Comparison of ENCODE assay signal across 39 mouse cellular contexts in the genomic region with DNA sequence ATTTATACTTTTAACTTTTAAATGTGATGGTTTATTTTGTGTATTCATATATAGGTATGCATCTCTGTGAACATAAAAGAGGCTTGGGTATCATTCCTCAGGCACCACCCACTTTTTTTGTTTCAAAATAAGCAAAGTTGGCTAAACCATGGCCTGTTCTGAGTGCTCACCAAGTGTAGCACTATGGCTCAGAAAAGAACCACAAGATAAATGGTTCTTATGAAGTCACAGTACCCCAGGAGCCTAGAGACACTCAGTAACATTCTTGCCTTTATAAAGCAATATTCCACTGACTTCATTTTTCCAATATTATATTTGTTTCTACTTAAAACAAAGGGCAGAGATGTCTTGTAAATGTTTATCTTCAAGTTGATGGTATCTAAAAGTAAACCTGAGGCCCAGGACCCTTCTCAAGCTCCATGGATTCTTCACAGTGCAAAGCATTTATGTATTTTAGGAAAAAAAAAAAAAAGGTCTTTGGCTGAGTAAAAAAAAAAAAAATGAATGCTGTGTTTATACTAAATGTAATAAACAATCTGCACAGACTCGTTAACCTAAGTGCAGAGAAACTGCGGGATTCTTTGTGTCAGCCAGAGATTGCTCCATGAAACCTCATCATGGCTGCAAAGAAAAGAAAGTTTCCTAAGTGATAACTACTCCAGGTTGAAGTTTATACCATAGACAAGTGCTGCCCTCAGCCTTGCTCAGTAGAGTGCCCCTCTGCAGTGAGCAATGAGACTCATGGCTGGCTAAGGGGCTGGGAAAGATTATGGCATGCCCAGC. TPM values are rescaled to one million over a fixed set of nuclear protein-coding genes. Genes with fewer than 3 reads are reported as not detected.
"Had no signal": no experiment of that assay in that cellular context is flagged by ENCODE, and none has a peak within 500 bp of the region (broad histone marks: within the 10 kb centered on the region; RNA-seq: fewer than 3 reads in every experiment).

No protein-coding gene starts in this region.

- H3K27me3 ChIP-seq: heart, embryonic 13.5 days; heart, embryonic 15.5 days; hindbrain, embryonic 13.5 days; hindbrain, embryonic 15.5 days; kidney, embryonic 15.5 days; limb, embryonic 15.5 days had no signal

- ATAC-seq: forebrain, embryonic 16.5 days; hindbrain, postnatal 0 days had no signal

- H3K4me2 ChIP-seq: heart, embryonic 11.5 days; heart, embryonic 13.5 days; heart, embryonic 15.5 days; hindbrain, embryonic 13.5 days; hindbrain, embryonic 15.5 days; kidney, embryonic 15.5 days; limb, embryonic 13.5 days; limb, embryonic 15.5 days had no signal

- H3K27ac ChIP-seq: gastrocnemius, adult 2 months; heart, adult 2 months; heart, embryonic 13.5 days; heart, embryonic 15.5 days; hindbrain, embryonic 13.5 days; hindbrain, embryonic 15.5 days; hindbrain, postnatal 0 days; kidney, embryonic 15.5 days; kidney, postnatal 0 days; limb, embryonic 13.5 days; limb, embryonic 15.5 days had no signal

- H3K9ac ChIP-seq: heart, embryonic 13.5 days; heart, embryonic 15.5 days; hindbrain, embryonic 13.5 days; hindbrain, embryonic 15.5 days; kidney, embryonic 15.5 days; limb, embryonic 13.5 days; limb, embryonic 15.5 days had no signal

- H3K4me1 ChIP-seq: heart, embryonic 13.5 days; heart, embryonic 15.5 days; hindbrain, embryonic 13.5 days; hindbrain, embryonic 15.5 days; kidney, embryonic 15.5 days; limb, embryonic 13.5 days; limb, embryonic 15.5 days had no signal

- DNase-seq: gastrocnemius, adult 2 months; gastrocnemius, postnatal 10 days; gastrocnemius, postnatal 25 days; heart, adult 2 months; heart, postnatal 14 days; heart, postnatal 36 days; kidney, adult 11 months; kidney, adult 2 months; kidney, adult 9 months; kidney, postnatal 14 days; kidney, postnatal 36 days; layer of hippocampus, adult 9-11 months; layer of hippocampus, postnatal 36 days; left cerebral cortex, postnatal 4 days had no signal

- H3K9me3 ChIP-seq: heart, embryonic 13.5 days; heart, embryonic 15.5 days; hindbrain, embryonic 13.5 days; hindbrain, embryonic 15.5 days; kidney, embryonic 15.5 days; limb, embryonic 13.5 days; limb, embryonic 15.5 days had no signal

- H3K36me3 ChIP-seq: limb, embryonic 13.5 days; limb, embryonic 15.5 days had no signal

- H3K4me3 ChIP-seq: gastrocnemius, adult 2 months; heart, adult 2 months; heart, embryonic 13.5 days; heart, embryonic 15.5 days; hindbrain, embryonic 13.5 days; hindbrain, embryonic 15.5 days; kidney, embryonic 15.5 days; limb, embryonic 13.5 days; limb, embryonic 15.5 days had no signal

RNA-seq across cellular contexts. Expression of a gene that starts 38.0 kb away (rescaled TPM):
- total RNA-seq: granulocyte monocyte progenitor cell, adult 5-6 weeks had no signal

RNA-seq across cellular contexts. Expression of a gene that starts 54.4 kb away (rescaled TPM):
- total RNA-seq: gastrocnemius, adult 2 months; gastrocnemius, postnatal 10 days; gastrocnemius, postnatal 25 days; gastrocnemius, postnatal 4 days; granulocyte monocyte progenitor cell, adult 5-6 weeks; heart, adult 2 months; heart, postnatal 14 days; heart, postnatal 36 days; hematopoietic stem cell, adult 5-6 weeks; layer of hippocampus, adult 18-20 months; layer of hippocampus, adult 8-10 months; layer of hippocampus, postnatal 14 days; layer of hippocampus, postnatal 36 days; left cerebral cortex, adult 18-20 months; left cerebral cortex, adult 8-10 months; left cerebral cortex, postnatal 10 days; left cerebral cortex, postnatal 25 days; left cerebral cortex, postnatal 4 days had no signal
- polyA plus RNA-seq: forebrain, embryonic 16.5 days; frontal cortex, adult 2 months; heart, adult 2 months; heart, embryonic 11.5 days; heart, embryonic 13.5 days; heart, embryonic 15.5 days; heart, postnatal 0 days; hindbrain, embryonic 11.5 days; hindbrain, embryonic 13.5 days; hindbrain, embryonic 15.5 days; hindbrain, postnatal 0 days; kidney, adult 2 months; kidney, embryonic 15.5 days; limb, embryonic 11.5 days; limb, embryonic 13.5 days; limb, embryonic 15.5 days had no signal
